Mouse (Mus musculus): Measurements from ENCODE around the gene Cntnap2.

Cntnap2 gene

GRCm38 (mm10) chr6:45258047-45258446, 198.9 kb downstream of the Cntnap2 start:
- no peak for TF ChIP-seq GATA4 (IDR thresholded peaks at IDR 0.05; ENCODE audit: insufficient replicate concordance, low read length)

DNA sequence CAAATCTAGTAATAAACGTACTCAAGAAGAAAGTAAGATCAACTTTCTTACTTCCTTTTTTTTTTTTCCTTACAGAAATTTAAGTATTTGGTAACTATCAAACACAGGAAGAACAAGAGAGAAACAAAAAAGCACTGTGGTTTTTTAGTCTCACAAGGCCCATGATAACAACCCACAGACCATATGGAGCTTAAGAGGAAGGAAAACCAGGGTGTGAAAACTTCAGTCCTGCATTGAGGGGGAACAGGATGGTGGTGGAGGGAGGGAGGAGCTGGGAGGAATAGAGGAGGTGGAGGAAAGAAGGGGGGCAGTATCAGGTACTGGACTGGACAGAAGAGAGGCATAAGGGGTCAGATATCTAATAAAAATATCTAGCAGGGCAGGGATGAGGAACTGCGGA, 212.4 kb downstream of the Cntnap2 start:
- no peak for TF ChIP-seq GATA4 (IDR thresholded peaks at IDR 0.05; ENCODE audit: insufficient replicate concordance, low read length)

- TF ChIP-seq GATA4 (IDR thresholded peaks at IDR 0.05; ENCODE audit: insufficient replicate concordance, low read length): no peak
These were observed 214.2 kb downstream of the Cntnap2 start for GRCm38 (mm10) chr6:45273259-45273775.

GRCm38 (mm10) chr6:45290154-45290553, 231.0 kb downstream of the Cntnap2 start:
- TF ChIP-seq GATA4 (IDR thresholded peaks at IDR 0.05; ENCODE audit: insufficient replicate concordance, low read length): no peak

- no peak for TF ChIP-seq GATA4 (IDR thresholded peaks at IDR 0.05; ENCODE audit: insufficient replicate concordance, low read length)
These were observed 258.3 kb downstream of the Cntnap2 start for GRCm38 (mm10) chr6:45317455-45317854.

- no peak for TF ChIP-seq GATA4 (IDR thresholded peaks at IDR 0.05; ENCODE audit: insufficient replicate concordance, low read length)
These were observed 264.3 kb downstream of the Cntnap2 start for GRCm38 (mm10) chr6:45323505-45323904.

DNA sequence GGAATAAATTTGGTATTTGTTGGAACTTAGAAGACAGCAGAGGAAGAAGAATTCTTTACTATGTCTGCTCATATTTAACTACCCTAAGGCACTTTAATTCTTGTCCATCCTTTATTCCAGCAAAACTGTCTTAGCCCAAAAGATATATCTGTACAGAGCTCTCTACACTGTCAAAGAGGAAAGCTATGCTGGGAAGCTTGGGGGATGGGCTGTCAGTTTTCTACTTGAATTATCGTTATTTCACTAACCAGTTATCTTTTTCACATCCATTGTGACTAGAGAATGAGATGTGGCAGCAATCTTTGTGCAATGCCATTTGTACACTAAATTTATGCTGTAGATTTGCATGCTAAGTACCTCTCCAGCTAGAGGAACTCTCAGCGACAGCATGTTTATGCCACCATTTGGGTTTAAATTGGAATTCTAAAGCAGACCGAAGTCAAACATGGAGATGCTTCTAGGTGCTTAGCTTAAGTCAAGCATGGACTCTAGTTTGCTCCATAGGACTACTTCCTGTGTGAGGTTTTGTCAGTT, 268.9 kb downstream of the Cntnap2 start:
- TF ChIP-seq GATA4 (IDR thresholded peaks at IDR 0.05; ENCODE audit: insufficient replicate concordance, low read length): no peak

- no peak for TF ChIP-seq GATA4 (IDR thresholded peaks at IDR 0.05; ENCODE audit: insufficient replicate concordance, low read length)
These were observed 286.2 kb downstream of the Cntnap2 start for GRCm38 (mm10) chr6:45345396-45345795.

DNA sequence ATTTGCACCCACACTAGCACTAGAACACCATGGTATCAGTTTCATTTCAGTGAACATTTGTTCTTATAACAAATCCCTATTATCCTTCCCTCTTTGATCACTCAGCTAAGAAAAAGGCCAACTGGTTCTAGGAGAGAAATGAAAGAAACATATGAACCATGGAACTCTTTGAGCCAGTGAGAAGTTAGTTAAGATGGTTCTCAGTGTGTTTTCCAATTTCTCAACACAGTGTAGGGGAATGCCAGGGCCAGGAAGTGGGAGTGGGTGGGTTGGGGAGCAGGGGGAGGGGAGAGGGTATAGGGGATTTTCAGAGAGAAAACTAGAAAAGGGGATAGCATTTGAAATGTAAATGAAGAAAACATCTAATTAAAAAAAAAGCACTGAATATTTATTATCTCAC, 286.8 kb downstream of the Cntnap2 start:
- no peak for TF ChIP-seq GATA4 (IDR thresholded peaks at IDR 0.05; ENCODE audit: insufficient replicate concordance, low read length)

GRCm38 (mm10) chr6:45366442-45366841, 307.3 kb downstream of the Cntnap2 start:
- TF ChIP-seq GATA4 (IDR thresholded peaks at IDR 0.05; ENCODE audit: insufficient replicate concordance, low read length): no peak

- TF ChIP-seq GATA4 (IDR thresholded peaks at IDR 0.05; ENCODE audit: insufficient replicate concordance, low read length): no peak
These were observed 322.0 kb downstream of the Cntnap2 start for GRCm38 (mm10) chr6:45381126-45381525.

- TF ChIP-seq GATA4 (IDR thresholded peaks at IDR 0.05; ENCODE audit: insufficient replicate concordance, low read length): no peak
These were observed 329.9 kb downstream of the Cntnap2 start for GRCm38 (mm10) chr6:45389034-45389433.

GRCm38 (mm10) chr6:45413629-45414028, 354.5 kb downstream of the Cntnap2 start:
- TF ChIP-seq GATA4 (IDR thresholded peaks at IDR 0.05; ENCODE audit: insufficient replicate concordance, low read length): no peak

DNA sequence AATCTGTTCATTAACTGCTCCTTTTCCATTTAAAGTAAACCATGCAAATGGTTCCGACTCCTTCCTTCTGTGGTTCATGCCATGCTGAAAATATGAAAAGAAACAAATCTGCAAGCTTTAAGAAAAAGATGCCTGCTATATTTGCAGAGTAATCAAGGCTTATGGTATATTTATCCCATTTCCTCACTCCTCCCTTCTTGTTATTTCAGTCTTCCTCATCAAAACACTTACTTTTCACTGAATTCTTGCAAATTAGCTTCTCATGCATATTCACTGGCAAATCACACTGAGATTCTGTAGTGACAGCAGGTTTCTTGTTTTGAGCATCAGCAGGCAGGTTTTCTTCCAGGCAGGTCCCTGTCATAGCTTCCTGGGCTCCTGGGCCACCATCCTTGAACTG, 396.3 kb downstream of the Cntnap2 start:
- no peak for TF ChIP-seq GATA4 (IDR thresholded peaks at IDR 0.05; ENCODE audit: insufficient replicate concordance, low read length)

- TF ChIP-seq GATA4 (IDR thresholded peaks at IDR 0.05; ENCODE audit: insufficient replicate concordance, low read length): no peak
These were observed 459.1 kb downstream of the Cntnap2 start for GRCm38 (mm10) chr6:45518221-45518620.

GRCm38 (mm10) chr6:45536999-45537398, 477.8 kb downstream of the Cntnap2 start:
- TF ChIP-seq GATA4 (IDR thresholded peaks at IDR 0.05; ENCODE audit: insufficient replicate concordance, low read length): no peak

- no peak for TF ChIP-seq GATA4 (IDR thresholded peaks at IDR 0.05; ENCODE audit: insufficient replicate concordance, low read length)
These were observed 485.2 kb downstream of the Cntnap2 start for GRCm38 (mm10) chr6:45544319-45544875.
